Mouse (Mus musculus): ENCODE results near the gene Sun3. TPM values are rescaled to one million over a fixed set of nuclear protein-coding genes. Genes with fewer than 3 reads are reported as not detected.

Sun3 gene
- total RNA-seq (2021), result not detected
- long read RNA-seq, experiment 1, partial matches to known transcripts, result 0 of 1 reads
- long read RNA-seq, experiment 1, other reads (novel, unspliced or antisense), result 1 of 1 reads
- long read RNA-seq, experiment 2, result 0 reads

DNA sequence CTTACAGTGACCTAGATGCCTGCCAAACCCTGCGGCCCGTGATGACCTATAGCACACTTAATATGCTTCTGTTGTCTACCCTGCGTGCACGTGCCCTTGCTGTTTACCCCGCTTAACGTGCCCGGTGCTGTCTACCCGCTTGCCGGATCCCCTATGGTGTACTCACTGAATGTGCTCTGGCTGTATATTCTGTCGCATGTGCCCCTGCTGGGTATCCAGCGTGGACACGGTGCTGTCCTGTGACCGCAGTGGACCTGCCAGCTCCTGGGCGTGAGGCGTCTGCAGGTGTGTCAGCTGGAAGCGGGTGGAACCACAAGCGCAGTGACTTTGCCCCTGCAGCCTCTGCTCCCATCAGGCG, at the start of gene Sun3:
Gene Sun3, minus strand, starts transcription at position 289 of the 358 bp plus-strand sequence.
- DNase-seq, result no peak

DNA sequence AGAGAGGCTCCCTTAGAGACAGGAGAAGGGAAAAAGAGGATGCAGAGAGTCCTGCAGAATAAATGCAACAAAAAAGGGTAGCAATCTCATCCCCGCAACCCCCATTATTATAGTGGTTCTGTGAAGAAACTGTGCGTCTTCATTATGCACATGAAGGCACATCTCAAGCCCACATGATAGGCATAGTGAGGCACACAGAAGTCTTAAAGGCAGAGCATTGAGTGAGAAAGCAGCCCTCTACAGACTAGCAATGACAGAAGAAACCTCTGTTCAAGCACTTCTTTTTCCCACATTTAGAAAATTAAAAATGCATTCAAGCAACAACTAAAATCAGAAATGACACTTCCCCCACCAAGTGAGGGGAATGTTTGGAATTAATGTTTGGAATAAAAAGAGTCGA, 27.7 kb upstream of the Sun3 start:
- no peak for DNase-seq

DNA sequence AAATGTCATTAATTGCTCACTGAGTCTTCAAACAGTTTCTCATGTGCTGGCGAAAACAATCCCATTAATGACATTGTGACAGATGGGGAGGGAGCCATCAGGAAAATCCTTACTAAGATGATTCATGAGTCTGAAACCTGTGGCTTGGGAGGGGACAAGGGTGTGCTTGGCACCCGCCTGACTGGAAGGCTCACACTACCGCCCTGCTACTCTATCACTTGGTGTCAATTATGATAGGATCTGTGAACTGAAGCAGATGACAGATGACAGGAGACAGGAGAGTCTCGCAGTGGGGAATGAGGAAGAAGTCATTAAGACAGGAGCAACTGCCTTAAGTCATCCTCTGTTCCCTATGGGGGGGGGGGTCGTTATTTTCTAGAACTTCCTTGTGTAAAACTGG, 11.7 kb upstream of the Sun3 start:
- DNase-seq, result no peak

DNA sequence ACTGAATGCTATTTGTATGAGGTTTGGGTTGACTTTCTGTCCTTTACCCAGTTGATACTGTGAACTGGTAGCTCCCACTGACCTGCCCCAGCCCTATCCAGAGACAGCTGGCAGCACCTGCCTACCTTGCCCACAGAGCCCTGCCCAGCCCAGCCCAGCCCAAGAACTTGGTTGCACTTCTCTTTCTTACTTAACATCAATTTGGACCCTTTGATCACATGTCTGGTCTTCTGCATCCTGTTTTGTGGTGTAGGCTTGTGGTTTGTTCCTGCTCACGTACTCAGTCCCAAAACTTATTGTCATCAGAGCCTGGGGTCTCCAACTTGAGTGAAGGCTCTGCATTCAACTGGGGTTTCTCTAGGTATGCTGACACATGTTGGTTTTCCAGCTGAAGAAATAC, 11.2 kb upstream of the Sun3 start:
- DNase-seq, result no peak

DNA sequence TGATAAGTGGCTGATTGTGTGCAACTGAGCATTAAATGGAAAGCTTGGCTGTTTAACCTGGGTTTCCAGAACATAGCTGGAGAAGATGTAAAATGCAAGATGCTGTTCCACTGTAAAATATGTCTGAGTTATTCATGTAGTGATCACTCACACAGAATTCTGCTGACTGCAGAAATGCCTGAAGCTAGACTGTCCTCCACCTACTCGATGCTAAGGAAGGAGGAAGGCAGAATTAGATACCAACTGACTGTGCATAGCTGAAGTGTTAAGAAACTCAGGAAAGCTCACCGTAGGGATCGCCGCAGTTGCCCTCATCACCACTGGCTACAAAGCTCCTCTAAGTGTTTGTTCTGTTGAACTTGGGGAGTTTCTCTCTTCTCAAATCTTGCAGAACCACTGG, 8.9 kb upstream of the Sun3 start:
- DNase-seq, result no peak

DNA sequence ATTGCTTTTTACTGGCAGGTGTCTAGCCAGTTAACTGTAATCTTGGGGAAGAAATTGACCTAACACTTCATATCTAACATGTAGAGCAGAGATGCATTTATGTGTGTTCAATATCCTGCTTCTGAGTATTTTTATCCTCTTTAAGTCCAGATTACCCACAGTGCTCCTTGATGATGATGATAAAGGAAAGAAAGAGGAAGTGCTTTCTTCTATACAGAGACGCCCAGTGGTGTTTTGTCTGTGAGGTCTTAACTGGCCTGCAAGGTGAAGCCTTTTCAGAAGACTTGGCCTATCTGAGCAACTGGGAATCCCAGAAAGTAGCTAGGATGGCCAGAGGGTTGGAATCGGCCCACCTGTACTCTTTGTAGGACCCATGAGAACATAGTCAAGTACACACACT, 8.1 kb upstream of the Sun3 start:
- DNase-seq, result no peak

DNA sequence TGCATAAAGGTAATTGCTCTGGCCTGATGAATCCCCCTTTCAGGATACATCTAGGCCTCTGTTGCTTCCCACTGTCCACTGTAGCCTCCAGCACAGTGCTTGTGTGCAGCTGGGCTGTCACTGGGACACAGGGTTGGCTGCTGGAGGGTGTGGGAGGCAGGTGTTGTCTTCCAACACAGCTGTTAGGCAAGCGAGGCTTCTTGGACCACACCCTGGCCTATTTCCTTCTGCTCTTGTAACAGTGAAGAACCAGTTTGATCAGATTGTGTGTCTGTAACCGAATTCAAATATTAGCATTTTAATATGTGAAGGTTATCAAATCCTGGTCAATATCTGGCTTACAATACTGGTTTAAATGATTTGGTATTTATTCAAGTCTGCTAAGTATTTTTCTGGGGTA, 3.1 kb upstream of the Sun3 start:
- DNase-seq, result no peak

DNA sequence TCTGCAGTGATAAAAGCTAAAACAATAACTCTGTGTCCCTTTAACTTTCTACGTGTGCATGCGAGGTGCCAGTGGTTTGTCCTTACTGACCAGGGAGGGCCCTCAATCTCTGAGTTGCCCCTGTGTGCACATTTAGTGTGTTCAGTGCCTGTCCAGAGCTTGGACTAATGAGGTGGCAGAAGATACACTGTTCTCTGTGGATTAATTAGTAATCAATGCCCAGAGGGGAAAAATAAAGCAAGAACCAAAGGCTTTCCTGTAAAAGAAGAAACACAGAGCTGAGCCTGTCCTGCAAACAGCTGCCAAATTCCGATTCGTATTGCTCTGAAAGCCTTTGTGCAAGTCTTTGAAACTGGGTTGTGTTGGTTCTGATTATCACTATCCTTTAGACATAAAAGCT, 1.4 kb upstream of the Sun3 start:
- no peak for DNase-seq

DNA sequence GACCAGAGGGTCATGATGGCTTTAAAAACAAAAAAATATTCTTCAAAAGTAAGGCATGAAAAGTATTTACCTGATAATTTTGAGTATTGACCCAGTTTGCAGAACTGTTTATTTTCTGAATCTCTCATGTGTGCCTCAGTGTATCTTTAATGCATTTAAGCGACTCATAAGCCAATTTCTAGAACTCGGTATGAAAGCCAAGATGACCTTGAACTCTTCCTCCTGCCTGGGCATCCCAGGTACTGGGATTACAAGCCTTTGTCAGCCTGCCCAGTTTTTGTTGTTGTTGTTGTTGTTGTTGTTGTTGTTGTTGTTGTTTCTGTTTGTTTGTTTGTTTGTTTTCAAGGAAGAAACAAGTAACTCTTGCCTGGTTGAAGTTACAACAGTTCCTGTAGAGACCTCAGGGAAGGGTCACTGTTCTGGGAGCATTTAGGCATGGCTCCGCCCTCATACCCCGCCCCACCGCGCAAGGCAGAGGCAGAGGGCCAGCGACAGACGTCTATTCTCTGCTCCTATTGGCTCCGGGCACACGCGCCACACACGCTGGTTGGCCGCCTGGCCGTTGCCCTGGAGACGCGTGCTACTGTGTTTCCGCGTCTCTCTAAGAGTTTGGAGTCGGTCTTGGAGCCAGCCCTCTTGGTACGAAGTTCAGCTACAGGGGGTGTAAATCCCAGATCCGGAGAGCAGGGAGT, 634 bp downstream of the Sun3 start, which contains the start of gene Gm11992:
Gene Gm11992, plus strand, starts transcription at position 584 of the 692 bp plus-strand sequence.
- DNase-seq, result peak; percentile 91

DNA sequence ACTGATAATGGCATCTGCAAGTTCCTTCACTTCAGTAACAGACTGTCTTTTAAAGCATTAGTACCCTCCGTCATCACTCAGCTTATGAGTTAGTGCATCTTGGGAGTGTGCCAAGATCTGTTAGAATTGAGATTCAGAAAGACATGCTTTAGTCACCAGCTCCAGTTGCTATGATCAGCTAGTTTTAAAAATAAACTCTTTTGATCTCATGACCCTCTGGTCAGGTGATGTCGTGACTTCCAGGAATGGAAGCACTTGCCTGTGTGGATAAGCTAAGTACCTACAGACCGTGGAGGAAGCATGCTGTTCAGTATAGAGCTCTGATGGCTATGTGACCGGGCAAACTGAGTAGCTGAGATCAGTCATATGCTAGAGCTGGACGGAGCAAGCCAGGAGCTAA, 1.7 kb downstream of the Sun3 start:
- peak; percentile 3 for DNase-seq

DNA sequence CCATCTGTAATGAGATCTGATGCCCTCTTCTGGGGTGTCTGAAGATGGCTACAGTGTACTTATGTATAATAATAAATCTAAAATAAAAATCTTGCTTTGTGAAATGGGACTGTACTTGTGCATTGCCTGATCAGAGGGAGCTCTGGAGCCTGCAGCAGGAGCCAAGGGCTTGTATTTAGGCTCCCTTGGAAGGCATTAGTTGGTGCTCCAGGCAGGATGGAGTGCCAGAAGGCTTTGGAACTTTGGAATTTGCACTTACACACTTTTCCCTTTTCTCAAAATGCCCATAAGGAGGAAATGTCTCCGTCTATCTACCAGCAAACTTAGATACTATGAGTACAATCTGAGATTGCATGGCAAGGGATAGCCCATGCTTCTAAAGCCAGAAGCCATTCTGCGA, 2.2 kb downstream of the Sun3 start:
- DNase-seq, result no peak

DNA sequence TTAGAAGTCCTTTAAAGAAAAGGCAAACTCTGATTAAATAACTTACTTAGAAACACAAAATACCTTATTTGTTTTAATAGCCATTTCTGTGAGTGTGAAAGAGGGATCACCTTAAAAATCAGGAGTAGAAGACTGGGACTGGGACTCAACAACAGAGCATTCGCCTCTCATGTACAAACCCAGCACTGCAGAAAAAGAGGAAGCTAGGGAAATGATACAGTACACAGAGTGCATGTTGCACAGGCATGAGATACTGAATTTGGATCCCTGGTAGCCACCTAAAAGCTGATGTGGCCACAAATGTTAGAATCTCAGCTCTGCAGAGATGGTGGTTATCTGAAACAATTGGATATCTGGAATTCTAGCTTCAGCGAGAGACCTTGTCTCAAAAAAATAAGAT, 17.3 kb downstream of the Sun3 start:
- no peak for DNase-seq

DNA sequence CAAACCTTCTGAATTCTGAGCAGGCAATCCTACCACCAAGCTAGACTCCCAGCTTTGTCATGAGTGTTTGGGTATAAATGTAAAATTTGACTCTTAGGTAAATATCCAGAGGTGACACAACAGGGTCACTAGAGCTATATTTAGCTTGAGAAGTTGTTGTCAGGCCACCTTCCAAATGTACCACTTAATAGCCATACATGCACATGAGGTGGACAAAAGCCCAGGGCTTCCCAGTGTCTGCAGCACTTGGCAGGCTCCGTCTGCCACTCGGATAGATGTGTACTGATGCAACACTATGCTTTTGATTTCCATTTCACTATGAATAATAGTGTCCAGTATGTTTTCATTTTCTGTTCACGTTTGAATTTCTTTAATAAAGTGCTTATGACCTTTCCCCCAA, 23.6 kb downstream of the Sun3 start:
- DNase-seq, result no peak

DNA sequence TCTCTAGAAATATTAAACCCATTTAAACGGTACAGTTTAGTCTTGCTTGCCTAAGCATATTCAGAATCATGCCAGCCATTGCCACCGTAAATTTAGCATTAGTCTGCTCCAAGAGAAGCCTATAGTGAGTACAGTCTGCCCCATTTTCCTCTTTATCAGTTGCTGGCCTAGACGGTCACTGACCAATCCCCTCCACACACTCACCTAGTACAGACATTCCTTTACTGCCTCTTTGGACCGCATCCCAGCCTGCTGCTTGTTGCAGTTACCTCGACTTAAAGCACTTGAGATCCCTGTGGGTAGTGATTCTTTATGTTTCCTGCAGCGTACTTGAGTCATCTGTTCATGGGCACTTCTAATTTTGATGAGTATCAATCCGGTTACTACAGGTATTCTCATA, 24.0 kb downstream of the Sun3 start:
- DNase-seq, result no peak

DNA sequence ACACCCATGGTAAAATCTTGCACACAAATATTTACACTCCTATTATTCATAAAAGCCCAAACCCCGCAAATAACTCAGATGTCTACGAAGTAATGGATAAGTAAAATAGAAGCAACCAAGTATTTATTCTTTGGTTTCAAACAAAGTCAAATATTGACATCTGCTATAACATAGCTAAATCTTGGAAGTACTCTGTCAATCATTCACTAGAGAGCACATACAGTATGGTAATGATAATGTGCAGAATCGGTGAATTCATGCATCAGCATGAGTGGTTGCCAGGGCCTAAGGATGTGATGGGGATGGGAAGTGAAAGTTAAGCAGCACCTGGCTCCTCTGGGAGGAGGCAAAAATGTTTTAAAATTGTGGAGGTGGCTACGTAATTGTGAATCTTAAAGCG, 28.6 kb downstream of the Sun3 start:
- no peak for DNase-seq

DNA sequence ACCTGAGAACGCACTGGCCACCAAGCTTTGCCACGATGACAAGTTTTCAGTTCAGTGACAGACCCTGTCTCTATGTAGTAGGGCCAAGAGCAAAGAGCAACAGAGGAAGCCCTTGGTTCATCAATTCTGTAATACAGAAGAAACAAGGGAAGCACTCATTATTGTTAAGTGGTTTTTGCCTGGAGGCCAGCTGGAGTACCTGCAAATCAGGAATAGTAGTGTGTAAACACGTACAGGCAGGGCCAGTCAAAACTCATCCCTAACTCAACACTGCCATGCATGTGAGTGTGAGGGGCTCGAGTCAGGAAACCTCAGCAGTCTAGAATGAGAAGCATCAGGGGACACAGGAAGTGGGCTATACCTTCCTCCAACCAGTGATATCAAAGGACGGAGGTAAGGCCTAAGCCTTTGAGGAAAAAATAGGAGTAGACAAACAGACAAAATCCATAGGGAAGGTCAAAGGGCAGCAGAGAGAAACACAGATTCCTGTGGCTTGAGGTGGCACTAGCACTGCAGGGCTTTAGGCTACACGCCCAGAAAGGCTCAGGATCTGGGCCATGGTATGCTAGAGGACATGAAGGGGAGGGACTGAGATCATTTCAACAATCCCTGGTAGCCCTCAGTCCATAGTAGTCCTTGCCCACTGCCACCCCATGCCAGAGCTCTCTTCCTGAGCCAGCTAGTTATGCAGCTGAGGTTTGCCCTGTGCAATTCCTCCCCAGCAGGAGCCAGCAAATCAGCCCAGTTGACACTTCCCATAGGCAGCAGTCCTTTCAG, 30.1 kb downstream of the Sun3 start:
- DNase-seq, result no peak

DNA sequence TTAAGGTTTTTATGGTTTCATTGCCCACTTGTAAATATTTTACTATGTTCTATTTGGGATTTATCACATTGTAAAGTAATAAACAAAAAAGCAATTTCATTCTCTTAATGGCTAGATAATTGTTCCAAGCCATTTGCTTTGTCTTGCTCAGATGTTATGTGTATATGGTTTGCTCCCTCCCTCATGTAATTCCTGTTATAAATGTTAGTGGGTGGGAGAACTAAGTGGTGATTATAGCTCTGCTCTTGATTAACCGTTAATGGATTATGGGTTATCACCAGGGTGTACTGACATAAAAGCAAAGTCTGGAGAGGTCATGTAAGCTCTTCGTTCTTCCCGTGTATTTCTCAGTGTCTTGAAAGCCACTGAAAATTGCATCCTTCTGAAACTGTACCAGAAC, 34.1 kb downstream of the Sun3 start:
- no peak for DNase-seq

DNA sequence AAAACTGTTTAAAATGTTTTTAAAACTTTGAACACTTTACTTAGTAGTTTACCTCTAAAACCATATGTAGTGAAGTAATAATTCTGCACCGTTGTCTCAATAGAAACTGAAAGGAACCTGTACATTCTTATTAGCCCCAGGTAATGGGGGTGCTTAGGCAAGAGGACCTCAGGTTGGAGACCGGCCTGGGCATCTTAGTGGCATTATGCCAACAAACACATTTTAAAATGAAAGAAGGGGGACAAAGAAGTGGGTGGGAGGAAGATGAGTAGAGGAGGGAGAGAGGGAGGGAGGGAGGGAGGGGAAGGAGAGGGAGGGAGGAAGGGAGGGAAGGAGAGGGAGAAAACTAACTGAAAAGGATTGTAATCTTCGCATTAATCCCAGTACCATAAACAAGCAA, 37.4 kb downstream of the Sun3 start:
- no peak for DNase-seq

DNA sequence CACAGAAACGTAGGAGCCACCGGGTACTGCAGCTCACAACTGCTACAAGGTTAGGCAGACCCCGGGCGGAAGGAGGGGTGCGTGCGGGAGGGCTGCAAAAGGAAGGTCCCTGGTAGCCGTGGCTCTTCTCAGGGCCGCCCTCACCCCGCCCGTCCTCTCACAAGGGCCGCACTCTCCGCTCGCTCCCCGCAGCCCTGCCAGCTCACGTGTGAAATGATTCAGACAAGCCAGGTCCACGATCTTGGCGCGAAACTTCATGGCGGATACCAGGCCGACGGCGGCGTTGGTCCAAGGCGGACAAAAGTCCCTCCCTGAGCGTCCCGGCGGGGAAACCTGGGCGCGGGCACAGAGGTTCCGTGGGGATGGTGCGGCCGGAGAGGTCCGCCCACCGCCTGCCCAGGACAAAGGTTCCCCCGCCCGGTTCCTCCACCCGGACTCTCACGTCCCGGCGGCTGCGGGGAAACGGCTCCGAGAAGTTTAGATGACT, 37.9 kb downstream of the Sun3 start, which contains the start of gene Hus1:
Gene Hus1, minus strand, starts transcription at position 339 of the 487 bp plus-strand sequence.
- DNase-seq, result peak; percentile 96

DNA sequence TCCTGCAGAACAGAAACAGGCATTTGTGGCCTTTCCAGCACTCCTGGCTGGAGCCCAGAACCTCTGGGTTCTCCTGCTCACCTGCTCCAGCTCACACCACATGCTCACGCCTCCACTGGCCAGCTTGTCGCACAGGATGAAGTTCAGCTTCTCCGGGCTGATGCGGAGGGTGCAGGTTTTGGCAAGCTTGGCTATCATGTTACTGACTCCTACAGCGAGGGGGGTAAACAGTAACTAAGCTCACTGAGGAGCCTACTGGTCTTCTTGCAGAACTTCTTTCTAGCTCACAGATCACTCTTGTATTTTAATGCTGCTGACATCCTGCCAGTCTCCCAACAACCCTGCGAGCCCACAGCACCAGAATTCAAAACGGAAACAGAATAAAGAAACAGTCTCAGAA, 38.4 kb downstream of the Sun3 start:
- DNase-seq, result peak; percentile 38

DNA sequence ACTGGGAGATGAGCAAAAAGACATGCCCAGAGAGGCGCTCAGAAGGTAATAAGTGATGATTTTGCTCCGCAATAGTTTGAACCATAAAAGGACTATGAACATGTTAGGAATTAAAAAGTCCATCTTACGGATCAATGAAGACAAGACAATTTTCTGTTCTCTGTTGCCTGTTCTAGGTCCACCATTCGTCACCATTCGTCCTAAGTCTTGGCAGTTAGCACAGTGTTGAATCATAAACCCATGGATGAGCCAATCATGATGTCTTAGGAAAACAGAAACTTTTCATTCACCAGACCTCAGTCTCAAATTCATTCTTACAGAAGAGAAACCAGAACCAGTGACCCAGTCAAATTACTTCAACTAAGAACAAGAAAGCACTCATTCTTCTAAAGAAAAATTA, 40.0 kb downstream of the Sun3 start:
- no peak for DNase-seq

DNA sequence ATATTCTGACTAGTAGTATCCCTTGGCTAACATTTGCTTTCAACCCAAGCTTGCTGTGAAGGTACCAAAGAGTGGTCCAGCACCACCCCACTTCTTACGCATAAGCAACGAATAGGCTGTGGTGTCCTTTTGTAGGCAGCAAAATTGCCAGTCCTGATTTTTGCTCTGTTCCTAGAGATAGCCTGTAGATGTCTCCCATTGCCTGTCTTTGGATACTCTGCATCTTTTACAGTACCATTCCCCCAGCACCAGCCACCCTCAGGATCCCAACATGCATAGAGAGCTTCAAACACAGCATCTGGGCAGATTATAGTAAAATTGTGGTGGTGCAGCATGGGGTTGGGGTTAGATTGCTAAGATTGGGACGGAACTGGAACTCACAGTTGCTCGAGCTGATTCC, 60.7 kb downstream of the Sun3 start:
- DNase-seq, result no peak

DNA sequence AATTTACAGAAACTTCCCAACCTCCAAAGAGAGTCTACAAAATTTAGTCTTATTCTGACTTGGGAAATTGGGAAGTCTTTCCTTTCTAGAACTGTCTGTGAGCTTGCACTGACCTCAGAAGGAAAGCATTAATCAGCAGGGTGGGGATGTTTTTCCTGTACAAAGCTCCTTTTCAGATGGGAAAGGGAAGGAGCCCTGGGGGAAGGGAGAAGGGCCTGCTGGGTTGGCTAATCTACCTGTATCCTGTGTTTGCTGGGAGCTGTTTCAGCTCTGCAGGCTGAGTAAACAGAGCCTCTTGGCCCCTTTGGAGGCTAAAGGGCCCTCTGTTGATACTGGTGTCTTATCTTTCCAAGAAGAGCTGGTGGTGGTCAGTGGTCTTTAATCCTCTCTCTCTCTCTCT, 62.7 kb downstream of the Sun3 start:
- peak; percentile 18 for DNase-seq
